Mouse (Mus musculus) midbrain, embryonic 14.5 days (tissue): ENCODE data around the gene Etnk2. TPM values are rescaled to one million over a fixed set of nuclear protein-coding genes. Genes with fewer than 3 reads are reported as not detected.

Experiments used
- ATAC-seq: fragments of 200-750 bp; cut with Nextera tagmentation; 2 replicates; pipeline ENCODE4 v1.8.0; 2017; ENCODE audit warnings: moderate number of reproducible peaks, moderate library complexity; ENCODE audit not compliant: low FRiP score, low TSS enrichment
- DNase-seq: peaks from one replicate; pipeline ENCODE4 v3.0.0-alpha.2; 2015
- H3K27ac ChIP-seq: fragments of 300-500 bp; sonication (generic); replicated peaks from 2 replicates; pipeline ENCODE4 v1.5.1; 2014; ENCODE audit warnings: mild to moderate bottlenecking, low read depth, low read length, moderate library complexity
- H3K27me3 ChIP-seq: fragments of 300-500 bp; sonication (generic); 2 replicates; pipeline ENCODE4 v1.6.1; 2014; ENCODE audit warnings: low read length, control low read depth, mixed read lengths; ENCODE audit not compliant: control insufficient read depth, insufficient read depth
- H3K36me3 ChIP-seq: fragments of 300-500 bp; sonication (generic); 2 replicates; pipeline ENCODE4 v1.6.1; 2014; ENCODE audit warnings: low read length, control low read depth; ENCODE audit not compliant: control insufficient read depth, insufficient read depth
- H3K4me1 ChIP-seq: fragments of 300-500 bp; sonication (generic); 2 replicates; pipeline ENCODE4 v1.6.1; 2014; ENCODE audit warnings: mild to moderate bottlenecking, antibody characterized with exemption, low read length, control low read depth; ENCODE audit not compliant: control insufficient read depth, insufficient read depth
- H3K4me2 ChIP-seq: fragments of 300-500 bp; sonication (generic); 2 replicates; pipeline ENCODE4 v1.6.1; 2014; ENCODE audit warnings: mild to moderate bottlenecking, low read length, moderate library complexity
- H3K4me3 ChIP-seq: fragments of 300-500 bp; sonication (generic); replicated peaks from 2 replicates; pipeline ENCODE4 v1.5.1; 2014; ENCODE audit warnings: low read depth, low read length
- H3K9ac ChIP-seq: fragments of 300-500 bp; sonication (generic); replicated peaks from 2 replicates; pipeline ENCODE4 v1.6.1; 2014; ENCODE audit warnings: mild to moderate bottlenecking, low read length, moderate library complexity
- H3K9me3 ChIP-seq: fragments of 300-500 bp; sonication (generic); 2 replicates; pipeline ENCODE4 v1.6.1; 2016; ENCODE audit warnings: low read length, control low read depth, mixed read lengths; ENCODE audit not compliant: control insufficient read depth
- WGBS: fragments of 180-500 bp; shearing (Covaris S2); extraction: QIAGEN DNeasy Blood & Tissue Kit; methylation state at CpG from one replicate; pipeline ENCODE4 v1.1.7; 2014; 5-methylcytosine and 5-hydroxymethylcytosine counted together
- polyA plus RNA-seq: library from polyadenylated mRNA; unstranded; fragments of >200 nt; fragmentation: Nextera tagmentation; extraction: Ambion mirVana; gene quantifications from 2 replicates; pipeline ENCODE4 v1.2.1, GENCODE M21; 2014

Etnk2 gene
- polyA plus RNA-seq, 1 experiment from 2014 or later = 11.2 TPM

DNA sequence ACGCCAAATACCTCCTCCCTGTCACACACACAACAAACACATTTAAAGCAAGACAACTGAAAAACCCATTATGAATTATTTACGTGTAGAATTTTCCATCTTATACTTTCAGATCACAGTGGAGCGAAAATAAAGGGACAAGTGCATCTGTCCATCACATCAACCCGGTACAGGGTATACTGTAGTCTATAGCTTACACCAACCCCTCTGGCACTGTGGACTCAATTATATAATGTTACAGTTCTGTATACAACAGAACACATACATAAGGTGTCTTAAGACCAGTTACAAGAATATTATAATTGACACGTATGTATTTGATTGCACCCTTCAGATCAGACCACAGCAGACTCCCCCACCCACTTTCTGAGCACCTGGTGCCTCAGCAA lies 33.7 kb downstream of the Etnk2 start:
- Histone ChIP-seq H3K9ac (peak overlapping the region; percentile 48), H3K27ac (peak overlapping the region; percentile 90), H3K36me3 (peaks cover 5% of the 10 kb centered on the region; the same call in 1 of the 2 replicates), H3K4me1 (peaks cover 20% of the 10 kb centered on the region), H3K4me3 (no peak overlapping the region), H3K4me2 (peak overlapping the region; percentile 45), H3K27me3 (no peaks in the 10 kb centered on the region), H3K9me3 (no peaks in the 10 kb centered on the region)
- WGBS = 38% methylated on average over 5 of the region's 5 CpGs
- ATAC-seq = 0 out of 2 replicates have a peak, but pooled peaks have one; percentile 5
- peak; percentile 41 for DNase-seq

DNA sequence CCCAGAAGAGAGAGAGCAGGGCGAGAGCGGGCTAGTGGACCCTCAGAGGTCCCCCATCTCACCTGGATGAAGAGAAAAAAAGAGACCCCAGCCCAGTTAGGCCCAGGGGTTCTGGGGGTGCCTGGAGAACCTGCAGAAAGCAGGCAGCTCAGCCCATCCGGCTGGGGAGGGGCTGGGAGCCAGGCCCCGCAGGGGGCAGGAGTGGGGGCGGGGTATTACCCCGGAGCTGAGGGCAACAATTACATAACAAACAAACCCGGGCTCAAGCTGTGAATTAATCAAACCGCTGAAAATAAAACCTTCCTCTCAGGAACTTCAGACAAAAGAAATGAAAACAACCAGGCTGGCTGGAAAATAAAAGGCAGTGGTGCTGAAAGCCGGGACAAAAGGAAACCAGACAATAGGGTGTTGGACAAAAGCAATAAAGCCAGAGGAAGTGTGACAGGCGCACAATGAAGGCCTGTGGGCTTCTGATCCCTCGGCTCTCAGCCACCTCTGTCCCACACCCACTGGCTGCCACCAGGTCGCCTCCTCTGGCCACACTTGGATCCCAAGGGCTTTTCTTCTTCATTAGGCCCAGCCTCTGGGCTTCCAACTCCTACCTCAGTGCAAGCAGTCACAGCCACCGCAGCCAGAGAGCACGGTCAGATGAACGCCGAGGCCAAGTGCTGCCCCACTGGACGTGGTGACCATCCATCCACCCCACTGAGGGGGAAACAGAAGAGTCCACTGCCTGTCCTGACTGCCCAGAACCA lies 34.3 kb downstream of the Etnk2 start:
- H3K9me3 ChIP-seq = no peaks in the 10 kb centered on the region
- H3K27ac ChIP-seq = peak overlapping the region; percentile 90
- no peak overlapping the region for H3K4me3 ChIP-seq
- H3K4me2 ChIP-seq = peak overlapping the region; percentile 45
- H3K9ac ChIP-seq = peak overlapping the region; percentile 48
- H3K36me3 ChIP-seq = peaks cover under 1% of the 10 kb centered on the region; the same call in 1 of the 2 replicates
- ATAC-seq = peak; percentile 74; the same call in 1 of the 2 replicates
- 2% methylated on average over 17 of the region's 17 CpGs for WGBS
- peak; percentile 74 for DNase-seq
- H3K27me3 ChIP-seq = no peaks in the 10 kb centered on the region
- peaks cover 20% of the 10 kb centered on the region for H3K4me1 ChIP-seq

DNA sequence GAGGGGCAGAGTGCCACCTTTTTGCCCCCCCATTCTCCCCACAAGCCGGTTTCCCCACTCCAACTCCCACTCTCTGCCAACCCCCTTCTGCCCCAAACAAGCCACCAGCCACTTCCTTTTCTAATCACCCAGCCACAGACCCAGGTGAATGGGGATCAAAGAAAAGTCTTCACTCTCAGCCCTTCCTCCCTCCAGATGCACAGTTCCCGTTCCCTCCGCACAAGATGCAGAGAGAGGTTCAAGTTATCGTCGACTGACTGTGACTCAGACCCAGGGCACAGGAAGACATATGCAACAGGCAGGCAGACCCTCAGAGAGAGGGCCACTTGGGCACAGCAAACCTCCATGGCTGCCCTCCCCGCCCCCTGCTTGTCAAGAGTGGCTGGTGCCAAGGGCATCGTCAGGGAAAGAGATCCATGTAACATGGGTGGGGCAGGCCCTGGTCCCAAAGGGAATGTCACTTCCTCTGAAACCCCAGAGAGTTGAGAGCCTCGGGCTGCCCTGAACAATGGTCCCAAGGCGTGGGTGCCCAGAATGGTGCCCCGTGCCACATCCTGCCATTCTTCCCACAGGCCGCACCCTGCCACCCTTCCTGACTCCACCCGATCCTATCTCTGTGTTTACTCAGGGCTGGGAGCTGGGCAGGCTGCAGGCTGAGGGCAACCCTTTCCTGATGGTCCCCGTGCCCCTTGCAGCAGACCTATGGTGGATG lies 36.8 kb downstream of the Etnk2 start:
- WGBS = 83% methylated on average over 13 of the region's 13 CpGs
- DNase-seq (no peak), ATAC-seq (no peak)
- no peak overlapping the region for H3K9ac ChIP-seq
- no peak overlapping the region for H3K27ac ChIP-seq
- peaks cover 18% of the 10 kb centered on the region for H3K4me1 ChIP-seq
- H3K4me2 ChIP-seq = no peak overlapping the region
- H3K27me3 ChIP-seq = no peaks in the 10 kb centered on the region
- no peak overlapping the region for H3K4me3 ChIP-seq
- H3K36me3 ChIP-seq = no peaks in the 10 kb centered on the region
- H3K9me3 ChIP-seq = no peaks in the 10 kb centered on the region

DNA sequence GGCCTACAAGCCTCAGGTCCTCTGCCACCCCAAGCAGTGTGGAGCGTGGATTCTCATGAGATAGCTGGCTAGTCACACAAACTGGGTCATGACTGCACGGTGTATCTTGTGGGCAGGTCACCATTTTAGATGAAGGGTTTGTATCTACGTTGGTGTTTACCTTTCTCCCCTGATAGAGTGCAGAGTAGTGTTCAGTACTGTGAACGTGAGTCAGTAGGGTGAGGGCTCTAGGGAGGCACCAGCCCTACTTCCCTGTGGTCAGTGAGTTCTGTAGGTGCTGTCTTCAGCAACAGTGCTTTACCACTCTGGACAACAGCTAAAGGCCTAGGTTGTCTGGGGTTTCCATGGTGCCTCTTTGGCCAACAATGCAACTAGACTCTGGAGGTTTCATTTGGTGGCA lies 40.6 kb downstream of the Etnk2 start:
- H3K9me3 ChIP-seq = no peaks in the 10 kb centered on the region
- DNase-seq (no peak), ATAC-seq (no peak)
- no peak overlapping the region for H3K4me3 ChIP-seq
- no peaks in the 10 kb centered on the region for H3K27me3 ChIP-seq
- no peak overlapping the region for H3K4me2 ChIP-seq
- 90% methylated on average over 4 of the region's 4 CpGs for WGBS
- no peak overlapping the region for H3K9ac ChIP-seq
- H3K4me1 ChIP-seq = peaks cover 4% of the 10 kb centered on the region
- H3K36me3 ChIP-seq = no peaks in the 10 kb centered on the region
- H3K27ac ChIP-seq = no peak overlapping the region

DNA sequence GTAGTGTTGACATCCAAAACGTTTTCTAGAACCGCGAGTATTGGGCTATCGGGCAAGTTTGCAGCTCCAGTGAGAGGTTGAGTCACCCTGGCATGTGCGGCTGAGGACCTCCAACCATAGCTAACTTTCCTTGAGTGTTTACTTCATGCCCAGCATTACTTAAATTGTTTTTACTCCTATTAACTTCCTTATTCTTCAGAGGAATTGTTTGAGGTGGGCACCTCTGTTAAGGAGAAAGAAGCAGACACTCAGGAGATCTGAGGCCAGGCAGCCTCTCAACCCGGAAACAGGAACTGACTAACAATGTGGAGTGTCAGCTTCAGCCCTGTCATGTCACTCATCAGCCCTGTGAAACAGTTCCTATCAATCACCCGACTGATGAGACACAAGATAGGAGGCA lies 43.2 kb downstream of the Etnk2 start:
- Histone ChIP-seq H3K4me2 (no peak overlapping the region), H3K27me3 (no peaks in the 10 kb centered on the region), H3K27ac (no peak overlapping the region), H3K4me1 (peaks cover 9% of the 10 kb centered on the region), H3K9me3 (no peaks in the 10 kb centered on the region), H3K9ac (no peak overlapping the region), H3K36me3 (no peaks in the 10 kb centered on the region), H3K4me3 (no peak overlapping the region)
- ATAC-seq = no peak
- DNase-seq = no peak
- 85% methylated on average over 7 of the region's 7 CpGs for WGBS

DNA sequence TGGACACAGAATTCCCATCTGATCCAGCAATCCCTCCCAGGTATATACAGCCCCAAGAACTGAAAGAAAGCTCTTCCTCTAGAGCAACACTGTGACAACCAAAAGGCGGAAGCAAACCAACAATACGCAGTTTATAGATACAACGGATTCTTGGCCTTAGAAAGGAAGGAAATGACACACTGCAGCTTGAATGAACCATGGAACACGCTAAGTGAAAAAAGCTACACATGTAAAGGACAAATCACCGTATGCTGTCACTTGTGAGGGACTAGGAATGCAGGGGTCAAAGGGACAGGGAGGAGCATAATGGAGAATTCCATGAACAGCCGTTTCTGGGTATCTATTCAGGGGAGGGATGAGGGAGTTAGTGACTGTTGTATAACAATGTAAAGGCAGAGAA lies 44.1 kb downstream of the Etnk2 start:
- Histone ChIP-seq H3K9ac (no peak overlapping the region), H3K27ac (no peak overlapping the region), H3K36me3 (no peaks in the 10 kb centered on the region), H3K4me2 (no peak overlapping the region), H3K9me3 (no peaks in the 10 kb centered on the region), H3K27me3 (no peaks in the 10 kb centered on the region), H3K4me1 (peaks cover 15% of the 10 kb centered on the region), H3K4me3 (no peak overlapping the region)
- ATAC-seq (no peak), DNase-seq (no peak)
- 58% methylated on average over 6 of the region's 6 CpGs for WGBS

DNA sequence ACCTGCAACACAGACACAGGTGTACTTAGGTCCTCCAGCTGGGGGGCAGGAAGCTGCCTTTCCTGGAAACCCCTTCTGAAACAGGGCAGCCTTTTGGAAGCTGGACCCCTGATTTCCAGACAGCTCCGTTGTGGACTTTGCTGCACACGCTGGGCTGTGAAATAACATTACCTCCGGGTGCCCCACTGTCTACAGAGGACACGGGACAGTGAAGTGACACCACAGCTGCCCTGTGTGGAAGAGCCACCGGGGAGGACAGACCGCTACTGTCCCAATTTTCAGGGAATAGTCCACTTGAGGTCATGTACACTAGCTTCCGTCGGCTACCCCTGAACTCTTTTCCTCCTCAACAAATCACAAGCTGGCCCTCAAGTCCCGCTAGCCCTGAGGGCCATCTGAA lies 44.9 kb downstream of the Etnk2 start:
- Histone ChIP-seq H3K9me3 (no peaks in the 10 kb centered on the region), H3K36me3 (no peaks in the 10 kb centered on the region), H3K4me1 (peaks cover 18% of the 10 kb centered on the region), H3K9ac (no peak overlapping the region), H3K27me3 (no peaks in the 10 kb centered on the region), H3K27ac (no peak overlapping the region), H3K4me3 (no peak overlapping the region), H3K4me2 (no peak overlapping the region)
- no peak for ATAC-seq
- DNase-seq = no peak
- 51% methylated on average over 9 of the region's 9 CpGs for WGBS

DNA sequence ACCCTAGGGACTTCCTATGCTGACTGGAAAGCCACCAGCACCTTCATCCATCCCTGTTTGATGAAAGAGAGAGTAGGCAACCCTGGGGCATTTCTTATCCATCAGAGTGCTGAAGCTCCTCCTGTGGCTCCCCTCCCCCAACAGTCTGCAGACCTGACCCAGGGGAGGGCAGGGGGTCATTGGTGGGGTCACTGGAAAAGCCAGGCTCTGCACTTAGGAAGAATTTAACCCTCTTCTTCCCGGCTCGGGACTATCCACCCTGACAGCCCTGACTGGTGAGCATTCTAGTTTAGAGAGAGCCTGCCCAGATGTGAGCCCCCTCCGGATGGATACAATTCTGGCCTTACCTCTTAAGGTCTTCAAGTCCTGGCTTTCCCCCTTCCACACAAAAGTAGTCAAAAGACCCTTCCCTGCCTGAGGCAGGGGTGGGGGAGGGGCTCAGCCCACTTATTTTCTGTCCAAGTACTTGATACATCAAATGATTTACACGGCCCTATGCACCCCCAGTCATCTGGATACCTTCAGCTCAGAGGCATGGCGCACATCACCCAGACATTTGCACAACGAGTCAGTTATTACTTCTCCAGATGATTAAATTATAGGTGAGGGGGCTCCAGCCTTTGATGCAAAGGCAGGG lies 45.6 kb downstream of the Etnk2 start:
- no peaks in the 10 kb centered on the region for H3K27me3 ChIP-seq
- H3K4me1 ChIP-seq = peaks cover 18% of the 10 kb centered on the region
- H3K4me2 ChIP-seq = no peak overlapping the region
- no peak overlapping the region for H3K9ac ChIP-seq
- H3K27ac ChIP-seq = no peak overlapping the region
- WGBS = 14% methylated on average over 6 of the region's 6 CpGs
- H3K4me3 ChIP-seq = no peak overlapping the region
- ATAC-seq (no peak), DNase-seq (no peak)
- no peaks in the 10 kb centered on the region for H3K36me3 ChIP-seq
- no peaks in the 10 kb centered on the region for H3K9me3 ChIP-seq
